Mouse (Mus musculus) midbrain, embryonic 15.5 days (tissue): ENCODE data around the gene Mrpl33. TPM values are rescaled to one million over a fixed set of nuclear protein-coding genes. Genes with fewer than 3 reads are reported as not detected.
"Not testable (repeated sequence)": the region's sequence is repeated elsewhere in the genome, so short reads cannot be mapped to it uniquely, and the experiment has no call there.

ENCODE experiments used
- ATAC-seq: fragments of 200-750 bp; cut with Nextera tagmentation; replicated peaks from 2 replicates; pipeline ENCODE4 v1.8.0; 2017; ENCODE audit warnings: moderate TSS enrichment
- H3K27ac ChIP-seq: fragments of 300-500 bp; sonication (generic); 2 replicates; pipeline ENCODE4 v1.5.1; 2015; ENCODE audit warnings: mild to moderate bottlenecking, inconsistent platforms
- H3K27me3 ChIP-seq: fragments of 300-500 bp; sonication (generic); replicated peaks from 2 replicates; pipeline ENCODE4 v1.6.1; 2015; ENCODE audit warnings: inconsistent platforms
- H3K36me3 ChIP-seq: fragments of 300-500 bp; sonication (generic); replicated peaks from 2 replicates; pipeline ENCODE4 v1.6.1; 2015; ENCODE audit warnings: inconsistent platforms
- H3K4me1 ChIP-seq: fragments of 300-500 bp; sonication (generic); 2 replicates; pipeline ENCODE4 v1.6.1; 2015; ENCODE audit warnings: inconsistent platforms
- H3K4me2 ChIP-seq: fragments of 300-500 bp; sonication (generic); 2 replicates; pipeline ENCODE4 v1.6.1; 2015; ENCODE audit warnings: inconsistent platforms, mild to moderate bottlenecking, moderate library complexity
- H3K4me3 ChIP-seq: fragments of 300-500 bp; sonication (generic); 2 replicates; pipeline ENCODE4 v1.5.1; 2015; ENCODE audit warnings: mild to moderate bottlenecking, inconsistent platforms
- H3K9ac ChIP-seq: fragments of 300-500 bp; sonication (generic); 2 replicates; pipeline ENCODE4 v1.6.1; 2015; ENCODE audit warnings: mild to moderate bottlenecking, inconsistent platforms
- H3K9me3 ChIP-seq: fragments of 300-500 bp; sonication (generic); 2 replicates; pipeline ENCODE4 v1.6.1; 2016; ENCODE audit warnings: inconsistent platforms
- WGBS: fragments of 180-500 bp; shearing (Covaris S2); methylation state at CpG from one replicate; pipeline ENCODE4 v1.1.7; 2015; ENCODE audit warnings: mixed read lengths; 5-methylcytosine and 5-hydroxymethylcytosine counted together
- polyA plus RNA-seq: library from polyadenylated mRNA; unstranded; fragments of >200 nt; fragmentation: Nextera tagmentation; extraction: Ambion mirVana; gene quantifications from 2 replicates; pipeline ENCODE4 v1.2.1, GENCODE M21; 2015

Gene Mrpl33
- polyA plus RNA-seq, 1 experiment from 2014 or later = 176 TPM

DNA sequence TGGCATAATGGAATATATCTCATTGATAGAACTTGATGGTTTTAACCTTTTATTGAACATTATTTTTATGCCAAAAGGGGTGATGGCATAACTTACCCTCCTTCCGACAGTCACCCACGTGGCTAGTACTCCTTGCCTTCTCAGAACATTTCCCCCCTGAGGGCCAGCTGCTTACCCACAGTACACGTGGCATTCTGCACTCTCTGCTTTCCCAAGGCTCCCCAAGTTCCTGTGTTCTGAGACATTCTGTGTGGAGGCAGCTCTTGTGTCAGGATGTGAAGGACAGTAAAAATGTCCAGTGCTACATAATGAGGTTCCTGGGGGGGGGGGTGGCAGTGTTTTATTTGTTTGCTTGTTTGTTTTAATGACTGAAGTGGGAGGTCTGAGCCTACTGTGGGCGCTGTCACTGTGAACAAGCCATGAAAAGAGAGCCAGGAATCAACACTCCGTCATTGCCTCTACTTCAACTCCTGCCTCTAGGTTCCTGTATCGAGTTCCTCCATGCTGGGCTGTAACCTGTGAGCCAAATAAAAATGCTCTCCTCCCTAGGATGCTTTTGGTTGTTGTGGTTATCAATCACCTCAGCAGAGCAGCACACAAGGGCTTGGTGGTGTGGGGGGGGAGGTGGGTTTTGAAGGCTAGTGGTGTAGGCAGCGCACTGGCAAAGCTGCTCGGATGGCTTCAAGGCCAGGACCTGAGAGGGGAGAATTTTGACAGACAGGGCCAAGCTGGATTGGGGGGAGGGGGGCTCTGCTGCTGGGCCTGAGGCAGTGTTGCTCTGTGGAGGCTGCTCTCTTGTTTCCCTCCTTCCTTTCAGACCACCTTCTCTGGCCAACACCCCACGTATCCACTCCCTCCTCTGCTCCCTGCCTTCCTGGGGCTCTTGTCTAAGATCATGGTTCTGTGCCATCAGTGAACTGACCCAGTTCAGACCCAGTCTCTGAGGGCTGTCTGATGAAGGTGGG, 31.1 kb downstream of the Mrpl33 start:
- H3K27ac ChIP-seq = no peak overlapping the region
- H3K9ac ChIP-seq = no peak overlapping the region
- no peaks in the 10 kb centered on the region for H3K36me3 ChIP-seq
- no peaks in the 10 kb centered on the region for H3K9me3 ChIP-seq
- H3K4me1 ChIP-seq = no peaks in the 10 kb centered on the region
- 83% methylated on average over 9 of the region's 9 CpGs for WGBS
- no peak for ATAC-seq
- no peak overlapping the region for H3K4me3 ChIP-seq
- no peak overlapping the region for H3K4me2 ChIP-seq
- no peaks in the 10 kb centered on the region for H3K27me3 ChIP-seq

DNA sequence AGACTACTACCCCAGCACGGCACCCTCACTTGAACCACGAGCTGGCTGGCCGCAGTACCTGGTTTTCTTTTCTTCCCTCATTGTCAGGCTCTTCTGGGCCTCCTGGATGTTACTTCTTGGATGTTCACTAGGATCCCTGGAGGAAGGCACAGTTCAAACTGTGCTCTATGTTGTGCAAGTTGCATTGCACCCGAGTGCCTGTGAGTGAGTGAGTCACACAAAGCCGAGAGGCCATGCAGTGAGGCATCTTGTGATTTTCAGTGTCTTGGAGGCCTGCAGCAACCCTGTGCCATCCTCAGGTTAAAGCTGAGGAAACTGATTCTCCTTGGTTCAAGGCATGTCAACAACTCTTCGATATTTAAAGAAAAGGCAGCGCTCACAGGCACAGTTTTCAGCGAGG, 31.8 kb downstream of the Mrpl33 start:
- no peaks in the 10 kb centered on the region for H3K27me3 ChIP-seq
- H3K27ac ChIP-seq = no peak overlapping the region
- no peaks in the 10 kb centered on the region for H3K36me3 ChIP-seq
- no peak overlapping the region for H3K4me3 ChIP-seq
- no peaks in the 10 kb centered on the region for H3K9me3 ChIP-seq
- no peaks in the 10 kb centered on the region for H3K4me1 ChIP-seq
- 93% methylated on average over 8 of the region's 8 CpGs for WGBS
- no peak for ATAC-seq
- H3K4me2 ChIP-seq = no peak overlapping the region
- no peak overlapping the region for H3K9ac ChIP-seq

DNA sequence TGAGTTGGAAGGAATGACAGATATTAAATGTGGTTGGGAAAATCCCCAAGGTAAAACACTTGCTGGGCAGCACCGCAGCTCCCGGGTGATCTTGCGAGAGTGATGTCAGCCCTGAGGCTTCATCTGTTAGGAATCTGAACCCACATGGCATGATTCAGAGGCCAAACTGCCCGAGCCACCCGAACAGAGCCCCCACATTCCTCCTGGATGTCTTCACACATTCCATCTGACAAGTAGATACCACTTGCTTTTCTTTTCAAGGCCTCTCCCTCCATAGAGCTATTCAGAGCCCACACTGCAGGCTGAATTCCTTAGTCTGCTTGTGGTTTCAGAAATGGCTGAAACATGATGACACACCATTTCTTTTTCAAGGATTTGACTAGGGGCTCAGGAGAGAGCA, 33.3 kb downstream of the Mrpl33 start:
- 65% methylated on average over 5 of the region's 5 CpGs for WGBS
- H3K27ac ChIP-seq = no peak overlapping the region
- H3K27me3 ChIP-seq = no peaks in the 10 kb centered on the region
- H3K4me1 ChIP-seq = no peaks in the 10 kb centered on the region
- H3K4me2 ChIP-seq = no peak overlapping the region
- no peaks in the 10 kb centered on the region for H3K36me3 ChIP-seq
- no peaks in the 10 kb centered on the region for H3K9me3 ChIP-seq
- H3K4me3 ChIP-seq = no peak overlapping the region
- H3K9ac ChIP-seq = no peak overlapping the region
- ATAC-seq = no peak

DNA sequence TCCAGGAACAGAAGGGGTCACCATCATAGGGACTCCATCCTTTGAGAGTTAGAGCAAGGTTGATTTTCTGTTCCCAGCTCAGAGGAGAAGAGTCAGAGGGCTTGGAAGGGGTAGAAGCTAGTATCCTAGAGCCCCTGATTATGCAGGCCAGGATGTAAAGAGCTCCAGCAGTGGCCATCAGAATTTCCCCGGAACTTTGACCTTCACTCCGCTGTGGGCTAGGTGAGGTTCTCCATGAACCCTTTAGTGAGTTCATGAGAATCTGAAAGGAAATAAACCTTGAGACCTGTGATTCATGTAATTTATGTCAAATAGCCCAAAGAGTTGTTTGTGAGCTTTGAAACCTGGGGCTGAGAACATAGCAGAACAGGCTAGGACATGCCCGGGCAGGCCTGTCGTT, 34.4 kb downstream of the Mrpl33 start:
- not testable (repeated sequence) for H3K27ac ChIP-seq, H3K9me3 ChIP-seq, H3K36me3 ChIP-seq, H3K4me1 ChIP-seq, H3K27me3 ChIP-seq, H3K9ac ChIP-seq, ATAC-seq, H3K4me2 ChIP-seq, H3K4me3 ChIP-seq
- 98% methylated on average over 4 of the region's 4 CpGs for WGBS

DNA sequence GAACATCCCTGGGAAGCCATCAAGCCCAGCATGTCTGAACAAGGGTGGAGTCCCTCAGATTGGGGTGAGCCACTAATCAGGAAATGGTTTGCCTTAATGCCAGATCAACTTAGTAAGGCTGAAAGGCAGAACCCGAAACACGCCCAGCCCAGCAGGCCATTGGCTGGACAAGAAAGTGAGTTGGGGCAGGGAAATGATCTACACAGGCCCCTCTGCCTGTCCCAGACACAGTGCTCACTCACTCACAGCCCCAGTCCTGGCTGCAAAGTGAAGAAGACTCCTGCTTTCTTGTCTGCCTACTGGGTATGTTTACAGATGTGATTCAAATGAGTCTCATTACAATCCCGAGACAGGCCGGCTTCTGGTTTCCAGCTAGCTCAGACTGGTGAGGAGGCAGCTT, 37.4 kb downstream of the Mrpl33 start:
- H3K27ac ChIP-seq = no peak overlapping the region
- 63% methylated on average over 4 of the region's 4 CpGs for WGBS
- no peaks in the 10 kb centered on the region for H3K9me3 ChIP-seq
- no peak overlapping the region for H3K9ac ChIP-seq
- no peaks in the 10 kb centered on the region for H3K36me3 ChIP-seq
- no peak overlapping the region for H3K4me2 ChIP-seq
- no peak overlapping the region for H3K4me3 ChIP-seq
- H3K27me3 ChIP-seq = no peaks in the 10 kb centered on the region
- ATAC-seq = no peak
- no peaks in the 10 kb centered on the region for H3K4me1 ChIP-seq

DNA sequence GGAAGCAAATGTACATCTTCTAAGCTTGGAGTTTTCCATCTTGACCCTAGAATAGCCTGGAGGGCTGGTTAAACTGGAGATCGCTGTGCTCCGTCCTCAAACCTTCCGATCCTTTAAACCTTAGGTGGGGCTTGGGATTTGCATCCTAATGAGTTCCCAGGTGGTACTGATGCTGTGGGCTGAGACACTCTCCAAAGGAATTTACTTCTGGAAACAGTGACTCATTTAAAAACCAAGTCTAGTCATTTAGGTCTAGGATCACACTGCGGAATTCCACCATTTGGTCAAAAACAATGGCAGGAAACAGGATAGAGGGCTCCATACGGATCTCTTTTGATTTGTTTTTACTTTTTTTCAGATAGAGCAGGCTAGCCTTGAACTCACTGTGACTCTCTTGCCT, 37.9 kb downstream of the Mrpl33 start:
- no peak overlapping the region for H3K9ac ChIP-seq
- H3K4me1 ChIP-seq = no peaks in the 10 kb centered on the region
- H3K36me3 ChIP-seq = no peaks in the 10 kb centered on the region
- WGBS = 45% methylated on average over 5 of the region's 5 CpGs
- no peak overlapping the region for H3K27ac ChIP-seq
- no peak overlapping the region for H3K4me3 ChIP-seq
- ATAC-seq = no peak
- no peaks in the 10 kb centered on the region for H3K9me3 ChIP-seq
- H3K27me3 ChIP-seq = no peaks in the 10 kb centered on the region
- H3K4me2 ChIP-seq = no peak overlapping the region

DNA sequence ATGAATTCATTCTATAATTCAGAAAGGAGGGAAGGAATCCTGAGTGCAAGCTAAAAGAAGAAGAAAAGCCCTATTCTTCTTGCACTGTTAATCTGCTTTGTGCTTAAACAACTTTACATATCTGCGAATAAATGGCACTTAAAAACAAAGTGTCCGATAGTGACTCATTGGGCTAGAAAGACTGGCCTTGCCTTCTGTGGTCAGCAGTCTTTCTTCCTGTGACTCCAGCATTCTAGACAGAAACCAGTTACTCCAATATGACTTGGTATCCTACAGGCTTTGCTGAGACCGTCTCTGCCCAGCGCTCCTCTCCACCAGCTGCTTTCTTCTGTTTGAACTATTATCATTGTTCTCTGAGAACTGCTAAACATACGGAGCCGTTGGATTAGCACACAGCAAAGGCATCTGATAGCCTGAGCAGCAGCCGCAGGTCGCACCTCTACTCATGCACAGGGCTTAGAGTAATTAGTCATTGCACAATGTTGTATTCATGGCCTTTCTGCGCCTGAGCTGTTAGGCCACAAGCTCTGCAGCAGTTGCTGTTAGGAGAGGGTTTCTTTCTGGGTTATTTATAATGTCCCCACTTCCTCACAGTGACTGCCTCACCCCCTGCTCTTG, 40.0 kb downstream of the Mrpl33 start:
- no peaks in the 10 kb centered on the region for H3K27me3 ChIP-seq
- H3K27ac ChIP-seq = no peak overlapping the region
- H3K9me3 ChIP-seq = no peaks in the 10 kb centered on the region
- 38% methylated on average over 9 of the region's 9 CpGs for WGBS
- H3K4me2 ChIP-seq = no peak overlapping the region
- no peak overlapping the region for H3K9ac ChIP-seq
- no peaks in the 10 kb centered on the region for H3K36me3 ChIP-seq
- no peak for ATAC-seq
- no peak overlapping the region for H3K4me3 ChIP-seq
- H3K4me1 ChIP-seq = no peaks in the 10 kb centered on the region

DNA sequence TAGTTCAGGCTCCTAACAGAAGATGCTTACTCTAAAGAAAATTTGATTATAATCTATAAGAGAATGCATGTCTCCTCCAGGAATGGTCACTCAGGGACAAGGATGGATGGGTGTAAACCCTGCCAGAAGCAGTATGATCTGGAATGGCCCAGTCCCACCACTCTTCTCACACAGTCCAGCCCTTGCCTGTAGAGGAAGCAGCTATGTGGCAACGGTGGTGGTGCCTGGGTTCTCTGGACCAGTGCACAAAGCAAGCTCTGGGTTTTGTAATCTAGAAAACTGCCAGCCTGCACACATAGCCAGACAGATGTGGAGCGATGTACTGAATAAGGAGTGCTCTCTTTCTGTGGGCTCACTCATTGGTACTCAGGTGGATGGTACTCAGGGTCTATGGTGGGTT, 43.8 kb downstream of the Mrpl33 start:
- Histone ChIP-seq H3K9ac (no peak overlapping the region), H3K9me3 (no peaks in the 10 kb centered on the region), H3K4me3 (no peak overlapping the region), H3K4me1 (no peaks in the 10 kb centered on the region), H3K36me3 (no peaks in the 10 kb centered on the region), H3K27ac (no peak overlapping the region), H3K4me2 (no peak overlapping the region), H3K27me3 (no peaks in the 10 kb centered on the region)
- no peak for ATAC-seq
- WGBS = 96% methylated on average over 2 of the region's 2 CpGs

DNA sequence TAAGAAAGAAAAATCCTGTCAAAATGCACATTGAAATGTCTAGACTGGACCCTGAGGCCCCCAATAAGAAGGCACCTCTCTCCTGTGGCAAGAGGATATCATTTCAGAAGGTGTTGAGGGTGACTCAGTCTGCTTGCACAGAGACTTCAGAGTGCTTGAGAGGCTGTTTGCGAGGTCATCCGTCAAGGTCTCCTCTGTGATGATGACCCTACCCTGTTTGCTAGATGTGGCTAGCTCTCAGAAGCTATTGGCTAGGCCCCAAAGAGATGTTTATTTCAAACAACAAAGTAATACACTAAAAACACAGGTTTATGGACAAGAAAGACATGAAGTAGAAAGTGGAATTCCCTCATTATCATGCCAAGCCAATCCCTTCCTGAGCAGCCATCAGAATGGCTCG, 45.6 kb downstream of the Mrpl33 start:
- Histone ChIP-seq H3K4me3 (no peak overlapping the region), H3K9ac (no peak overlapping the region), H3K27me3 (no peaks in the 10 kb centered on the region), H3K4me1 (no peaks in the 10 kb centered on the region), H3K9me3 (no peaks in the 10 kb centered on the region), H3K27ac (no peak overlapping the region), H3K36me3 (no peaks in the 10 kb centered on the region), H3K4me2 (no peak overlapping the region)
- no peak for ATAC-seq
- 89% methylated on average over 3 of the region's 3 CpGs for WGBS

DNA sequence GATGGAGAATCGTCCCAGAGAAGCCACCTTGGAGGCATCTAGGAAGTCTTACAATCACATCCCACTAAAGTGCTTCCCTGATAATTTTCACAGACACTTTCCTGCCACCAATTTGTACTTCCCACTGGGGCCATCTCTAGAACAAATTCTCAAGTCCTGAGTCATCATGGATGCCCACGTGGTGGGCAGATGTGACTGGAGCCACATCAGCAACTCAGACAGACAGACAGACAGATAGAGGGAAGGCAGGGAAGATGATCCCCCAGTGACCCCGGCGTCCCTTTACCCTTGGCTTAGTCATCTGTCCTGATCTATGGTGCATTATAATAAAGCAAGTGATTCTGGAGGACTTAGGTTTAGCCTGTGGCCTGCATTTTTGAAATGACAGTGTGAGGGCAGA, 47.5 kb downstream of the Mrpl33 start:
- H3K27me3 ChIP-seq = no peaks in the 10 kb centered on the region
- H3K4me2 ChIP-seq = no peak overlapping the region
- WGBS = 82% methylated on average over 4 of the region's 4 CpGs
- no peaks in the 10 kb centered on the region for H3K9me3 ChIP-seq
- H3K9ac ChIP-seq = no peak overlapping the region
- no peak overlapping the region for H3K4me3 ChIP-seq
- no peaks in the 10 kb centered on the region for H3K36me3 ChIP-seq
- no peak for ATAC-seq
- H3K27ac ChIP-seq = no peak overlapping the region
- no peaks in the 10 kb centered on the region for H3K4me1 ChIP-seq

DNA sequence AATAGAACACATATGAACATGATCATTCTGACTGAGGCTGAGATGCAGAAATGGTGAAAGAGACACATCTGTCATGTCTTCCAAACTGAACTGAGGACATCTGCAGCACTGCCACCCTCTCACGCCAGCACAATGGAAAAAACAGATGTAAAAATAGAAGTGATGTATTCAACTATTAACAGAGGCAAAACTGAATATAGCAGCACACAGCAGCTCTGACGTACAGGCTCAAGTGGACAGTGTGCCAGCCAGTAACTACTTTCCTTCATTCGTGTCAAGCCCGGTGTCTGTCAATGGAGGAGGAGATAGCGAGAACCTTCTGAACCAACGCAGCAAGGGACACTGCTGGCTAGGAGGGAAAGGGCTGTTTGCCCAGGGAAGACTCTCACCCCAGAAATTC, 48.1 kb downstream of the Mrpl33 start:
- WGBS = 91% methylated on average over 6 of the region's 6 CpGs
- H3K27me3 ChIP-seq = no peaks in the 10 kb centered on the region
- no peak overlapping the region for H3K4me3 ChIP-seq
- ATAC-seq = no peak
- no peak overlapping the region for H3K27ac ChIP-seq
- no peak overlapping the region for H3K9ac ChIP-seq
- H3K36me3 ChIP-seq = no peaks in the 10 kb centered on the region
- H3K4me2 ChIP-seq = no peak overlapping the region
- H3K4me1 ChIP-seq = no peaks in the 10 kb centered on the region
- no peaks in the 10 kb centered on the region for H3K9me3 ChIP-seq

DNA sequence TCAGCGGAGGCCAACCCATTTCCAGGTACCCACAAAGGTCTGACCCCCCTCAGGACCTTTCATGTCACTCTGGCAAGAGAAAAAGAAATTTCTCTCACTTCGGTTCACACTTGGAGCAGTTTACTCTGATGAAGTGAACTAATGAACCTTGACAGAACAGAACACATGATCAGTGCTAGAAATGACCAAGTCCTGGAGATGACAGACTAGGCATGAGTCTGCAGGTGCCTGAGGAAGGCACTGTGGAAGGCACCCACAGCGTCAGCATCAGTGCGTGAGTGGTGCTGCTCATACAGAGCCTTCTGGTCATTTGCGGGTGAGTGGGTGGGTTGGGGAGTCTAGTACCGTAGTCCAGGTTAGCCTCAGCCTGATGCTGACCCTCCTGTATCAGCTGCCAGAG, 49.1 kb downstream of the Mrpl33 start:
- Histone ChIP-seq H3K9ac (no peak overlapping the region), H3K36me3 (no peaks in the 10 kb centered on the region), H3K27me3 (no peaks in the 10 kb centered on the region), H3K4me1 (no peaks in the 10 kb centered on the region), H3K4me2 (no peak overlapping the region), H3K4me3 (no peak overlapping the region), H3K9me3 (no peaks in the 10 kb centered on the region), H3K27ac (no peak overlapping the region)
- 85% methylated on average over 6 of the region's 6 CpGs for WGBS
- no peak for ATAC-seq

DNA sequence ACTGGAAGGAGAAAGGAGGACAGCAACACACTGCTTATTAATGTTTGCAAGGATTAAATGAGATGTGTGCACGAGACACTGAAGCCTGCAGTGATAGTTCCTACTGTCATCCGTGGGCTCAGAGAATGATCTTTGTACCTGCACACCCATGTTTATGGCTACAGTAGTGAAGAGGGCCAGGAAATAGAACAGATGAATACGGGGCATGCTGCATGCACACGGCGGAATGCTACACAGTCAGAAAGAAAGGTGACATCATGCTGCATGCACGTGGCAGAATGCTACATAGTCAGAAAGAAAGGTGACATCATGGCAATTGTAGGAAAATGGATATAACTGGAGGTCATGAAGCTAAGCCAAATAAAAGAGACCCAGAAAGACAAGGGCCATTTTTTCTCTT, 49.8 kb downstream of the Mrpl33 start:
- Histone ChIP-seq H3K4me2 (no peak overlapping the region), H3K27ac (no peak overlapping the region), H3K9ac (no peak overlapping the region), H3K9me3 (no peaks in the 10 kb centered on the region), H3K4me1 (no peaks in the 10 kb centered on the region), H3K36me3 (no peaks in the 10 kb centered on the region), H3K4me3 (no peak overlapping the region), H3K27me3 (no peaks in the 10 kb centered on the region)
- 93% methylated on average over 6 of the region's 6 CpGs for WGBS
- ATAC-seq = no peak
